Mouse (Mus musculus) ovary, postnatal 36 days (tissue): ENCODE measurements around the gene Usp53.

Source experiments
- DNase-seq: peaks from one replicate; pipeline ENCODE4 v3.0.0; 2022; ENCODE audit warnings: low spot score, mixed read lengths

The Usp53 gene

GRCm38 (mm10) chr3:122984249-122985182 is at the start of gene Usp53:
Gene Usp53 (minus strand): TSS chr3:122984510.
- DNase-seq: peak; percentile 93

GRCm38 (mm10) chr3:123033804-123034203 is 49.5 kb upstream of the Usp53 start:
- DNase-seq: no peak

GRCm38 (mm10) chr3:123025634-123026033 is 41.3 kb upstream of the Usp53 start:
- no peak for DNase-seq

GRCm38 (mm10) chr3:123024496-123025234 is 40.4 kb upstream of the Usp53 start:
- no peak for DNase-seq

- no peak for DNase-seq
Measured at GRCm38 (mm10) chr3:123018792-123019191, 34.5 kb upstream of the Usp53 start.

- DNase-seq: no peak
Measured at GRCm38 (mm10) chr3:123013476-123013875, 29.2 kb upstream of the Usp53 start.

- DNase-seq: no peak
Measured at GRCm38 (mm10) chr3:123009417-123009816, 25.1 kb upstream of the Usp53 start.

- no peak for DNase-seq
Measured at GRCm38 (mm10) chr3:123007386-123007785, 23.1 kb upstream of the Usp53 start.

GRCm38 (mm10) chr3:123001053-123001452 is 16.7 kb upstream of the Usp53 start:
- DNase-seq: no peak

GRCm38 (mm10) chr3:122998511-122998910 is 14.2 kb upstream of the Usp53 start:
- no peak for DNase-seq

GRCm38 (mm10) chr3:122996968-122997367 is 12.7 kb upstream of the Usp53 start:
- DNase-seq: no peak

GRCm38 (mm10) chr3:122986906-122987305 is 2.6 kb upstream of the Usp53 start:
- DNase-seq: no peak

GRCm38 (mm10) chr3:122986386-122986785 is 2.1 kb upstream of the Usp53 start:
- DNase-seq: peak; percentile 59

- DNase-seq: no peak
Measured at GRCm38 (mm10) chr3:122985183-122985944, 1.1 kb upstream of the Usp53 start.

- no peak for DNase-seq
Measured at GRCm38 (mm10) chr3:122983849-122984248, 461 bp downstream of the Usp53 start.

GRCm38 (mm10) chr3:122975964-122976363 is 8.3 kb downstream of the Usp53 start:
- no peak for DNase-seq

- DNase-seq: no peak
Measured at GRCm38 (mm10) chr3:122975363-122975762, 8.9 kb downstream of the Usp53 start.

- no peak for DNase-seq
Measured at GRCm38 (mm10) chr3:122974833-122975232, 9.5 kb downstream of the Usp53 start.

- DNase-seq: no peak
Measured at GRCm38 (mm10) chr3:122972126-122972822, 12.0 kb downstream of the Usp53 start.

- DNase-seq: no peak
Measured at GRCm38 (mm10) chr3:122968391-122968790, 15.9 kb downstream of the Usp53 start.

GRCm38 (mm10) chr3:122964301-122964700 is 20.0 kb downstream of the Usp53 start:
- DNase-seq: no peak

GRCm38 (mm10) chr3:122950129-122950528 is 34.2 kb downstream of the Usp53 start:
- no peak for DNase-seq
